Mouse (Mus musculus): ENCODE data around the gene Fip1l1. TPM values are rescaled to one million over a fixed set of nuclear protein-coding genes. Genes with fewer than 3 reads are reported as not detected.

Fip1l1 gene
- polyA plus RNA-seq, 1 experiment from 2014 or later = 94.3 TPM

Other genes with a start within 250 kb of the Fip1l1 start
- 14.9 and 17.3 TPM in 2 replicates for gene Scfd2, start 3.7 kb upstream of the Fip1l1 start, polyA plus RNA-seq (2014; fragmentation: Nextera tagmentation; extraction: Ambion mirVana)
- 1.5 TPM in 2 replicates for gene Lnx1, start 167.5 kb downstream of the Fip1l1 start, polyA plus RNA-seq (2014; fragmentation: Nextera tagmentation; extraction: Ambion mirVana)